8 mouse cellular contexts compared by ENCODE assay signal in the genomic region with DNA sequence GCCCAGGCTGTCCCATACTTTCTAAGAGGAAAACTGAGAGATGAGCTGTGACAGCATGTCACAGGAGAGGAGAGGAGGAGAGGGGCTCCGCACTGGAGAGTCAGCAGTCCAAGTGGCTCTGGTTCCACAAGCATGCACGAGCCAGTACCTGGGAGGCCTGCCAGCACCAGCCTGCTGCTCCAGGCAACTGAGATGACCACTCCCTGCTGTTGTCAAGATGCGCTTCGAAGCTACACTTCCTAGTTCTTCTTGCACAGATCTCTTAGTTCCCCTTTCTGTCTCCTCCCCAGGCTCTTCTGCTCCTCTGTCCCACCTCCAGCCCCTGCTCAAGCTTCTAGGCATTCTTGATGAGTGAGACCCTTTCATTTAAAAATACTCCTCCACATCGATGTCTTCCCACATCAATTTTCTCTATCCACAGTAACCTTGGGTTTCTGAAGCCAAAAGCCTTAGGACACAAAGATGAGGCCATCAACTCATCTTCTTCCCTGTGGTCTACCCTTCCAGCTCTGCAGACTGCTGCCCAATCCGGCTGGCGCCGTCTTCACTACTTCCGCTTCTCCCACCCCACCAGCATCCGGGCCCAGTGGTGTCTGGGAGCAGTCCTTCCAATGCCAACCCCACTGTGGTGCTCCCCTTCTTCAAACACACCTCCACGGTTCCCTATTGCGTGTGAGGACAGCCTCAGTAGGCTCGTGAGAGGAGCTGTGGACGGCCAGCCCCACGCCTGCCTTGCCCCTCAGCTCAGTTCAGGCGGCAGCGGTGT. TPM values are rescaled to one million over a fixed set of nuclear protein-coding genes. Genes with fewer than 3 reads are reported as not detected.
DNase-seq lines count a peak whose midpoint lies in the region; TF ChIP-seq lines count a peak whose summit lies in the region.
"Had no signal": no experiment of that assay in that cellular context is flagged by ENCODE, and none has a peak within 500 bp of the region (broad histone marks: within the 10 kb centered on the region; RNA-seq: fewer than 3 reads in every experiment).

No protein-coding gene starts in this region.

- no peaks in the 10 kb centered on the region for H3K27me3 ChIP-seq in spleen, adult 2 months (ENCODE audit: control insufficient read depth, insufficient read depth, low read length)
- H3K27me3 ChIP-seq in thymus, adult 2 months (ENCODE audit: control insufficient read depth, insufficient read depth, low read length), result no peaks in the 10 kb centered on the region
- H3K27me3 ChIP-seq: neural tube, embryonic 12.5 days had no signal

- peak overlapping the region; percentile 76 for H3K27ac ChIP-seq in spleen, adult 2 months (ENCODE audit: insufficient read depth, low read length)
- H3K27ac ChIP-seq in thymus, adult 2 months (ENCODE audit: control insufficient read depth, insufficient read depth, low read length), result no peak overlapping the region
- H3K27ac ChIP-seq: neural tube, embryonic 12.5 days had no signal

- no peak for TF ChIP-seq POLR2A in spleen, adult 2 months (IDR thresholded peaks at IDR 0.05; ENCODE audit: low read depth, low read length)
- TF ChIP-seq POLR2A in lung, adult 2 months (IDR thresholded peaks at IDR 0.05; ENCODE audit: borderline replicate concordance, extremely low read depth, low read depth, low read length), result peak; percentile 12; the same call in 1 of the 2 replicates
- TF ChIP-seq POLR2A in thymus, adult 2 months (IDR thresholded peaks at IDR 0.05; ENCODE audit: control insufficient read depth, extremely low read depth, insufficient read depth, low read length, poor library complexity), result no peak

- peak in 1 of 2 experiments; percentile 45 for DNase-seq in spleen, adult 2 months (ENCODE audit: low read depth in 1 of 2, low spot score in 2 of 2)
- DNase-seq in spleen, adult 12 weeks (ENCODE audit: low spot score), result no peak
- peak; percentile 88 to 91 for DNase-seq in cerebellum, postnatal 36 days
- no peak for DNase-seq in lung, adult 2 months
- DNase-seq in thymus, adult 2 months, result no peak
- DNase-seq in embryo, embryonic 10.5 days (ENCODE audit: low spot score), result no peak
- DNase-seq in thymus, adult 18-20 months, result no peak

- no peak for TF ChIP-seq CTCF in spleen, adult 2 months (IDR thresholded peaks at IDR 0.05; ENCODE audit: extremely low read depth, insufficient read depth, insufficient read length, insufficient replicate concordance)
- no peak for TF ChIP-seq CTCF in lung, adult 2 months (IDR thresholded peaks at IDR 0.05; ENCODE audit: insufficient read depth, low read length)
- no peak for TF ChIP-seq CTCF in thymus, adult 2 months (IDR thresholded peaks at IDR 0.05; ENCODE audit: borderline replicate concordance, control insufficient read depth, extremely low read depth, insufficient read depth, low read length, poor library complexity)

- peaks cover 54% of the 10 kb centered on the region for H3K36me3 ChIP-seq in spleen, adult 2 months (ENCODE audit: control insufficient read depth, insufficient read depth, low read length)
- peaks cover 48% of the 10 kb centered on the region for H3K36me3 ChIP-seq in thymus, adult 2 months (ENCODE audit: control insufficient read depth, insufficient read depth, low read length)

- no peak overlapping the region for H3K4me3 ChIP-seq in spleen, adult 2 months (ENCODE audit: extremely low read depth, insufficient read depth, insufficient read length)
- no peak overlapping the region for H3K4me3 ChIP-seq in lung, adult 2 months (replicated peaks; ENCODE audit: extremely low read depth, low read depth, low read length)
- H3K4me3 ChIP-seq in thymus, adult 2 months (ENCODE audit: control insufficient read depth, insufficient read depth, low read length), result no peak overlapping the region
- H3K4me3 ChIP-seq: neural tube, embryonic 12.5 days had no signal

- 78% methylated on average over 17 of the region's 17 CpGs for WGBS in spleen, adult 2 months
- WGBS in lung, adult 2 months, result 85% methylated on average over 17 of the region's 17 CpGs
- 88% methylated on average over 17 of the region's 17 CpGs for WGBS in thymus, adult 2 months

- H3K4me1 ChIP-seq in spleen, adult 2 months (ENCODE audit: control insufficient read depth, insufficient read depth, insufficient read length), result peaks cover 16% of the 10 kb centered on the region
- no peaks in the 10 kb centered on the region for H3K4me1 ChIP-seq in lung, adult 2 months (ENCODE audit: control insufficient read depth, insufficient read depth, low read length)
- H3K4me1 ChIP-seq in thymus, adult 2 months (replicated peaks; ENCODE audit: control insufficient read depth, insufficient read depth, low read length), result no peaks in the 10 kb centered on the region
- H3K4me1 ChIP-seq: neural tube, embryonic 12.5 days had no signal

RNA-seq across cellular contexts. Expression of a gene that starts 17.5 kb away (rescaled TPM):
- polyA plus RNA-seq in spleen, adult 2 months (2012; rRNA removed), result 8.9 and 12.3 TPM in 2 replicates
- 20.1 and 23.4 TPM in 2 replicates for polyA plus RNA-seq in lung, adult 2 months (2012; rRNA removed)
- 19.3 TPM in 2 replicates for polyA plus RNA-seq in thymus, adult 2 months (2012; rRNA removed)

RNA-seq across cellular contexts. Expression of a gene that starts 27.6 kb away (rescaled TPM):
- polyA plus RNA-seq in spleen, adult 2 months (2012; rRNA removed), result 26.8 and 28.3 TPM in 2 replicates
- 25.6 and 36.0 TPM in 2 replicates for polyA plus RNA-seq in lung, adult 2 months (2012; rRNA removed)
- polyA plus RNA-seq in thymus, adult 2 months (2012; rRNA removed), result 63.9 and 69.2 TPM in 2 replicates

Comparison
In these comparisons a context has a peak if more than half of its experiments do, and no peak if none do; other contexts are left out.
1. DNase-seq: peak in cerebellum, postnatal 36 days (2 of 2); none in spleen, adult 12 weeks (single experiment), lung, adult 2 months (single experiment), thymus, adult 2 months (single experiment), embryo, embryonic 10.5 days (single experiment) and thymus, adult 18-20 months (0 of 2).